Mouse (Mus musculus): Measurements from ENCODE around the gene Bin2.

DNA sequence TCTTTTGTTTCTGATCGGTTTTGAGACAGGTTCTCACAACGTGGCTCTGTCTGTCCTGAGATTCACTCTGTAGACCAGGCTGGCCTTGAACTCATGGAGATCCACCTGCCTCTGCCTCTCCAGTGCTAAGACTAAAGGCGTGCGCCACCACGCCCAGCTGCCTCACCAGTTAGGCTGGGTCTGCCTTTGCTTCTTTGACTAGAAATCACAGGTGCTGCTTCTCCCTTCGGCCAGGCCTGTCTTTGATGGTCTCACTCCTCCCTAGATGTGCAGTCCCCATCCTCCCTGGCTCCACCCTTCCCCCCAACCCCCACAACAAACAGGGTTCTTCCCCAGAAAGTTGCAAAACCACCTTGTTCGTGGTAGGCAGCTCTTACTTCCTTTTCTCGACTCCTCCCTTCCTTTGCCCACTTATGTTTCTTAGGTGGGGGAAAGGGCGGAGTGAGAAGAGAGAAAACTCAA lies 4.5 kb downstream of the Bin2 start:
- TF ChIP-seq CTCF (conservative IDR thresholded peaks at IDR 0.05; ENCODE audit: low read length) (no peak), POU5F1 (IDR thresholded peaks at IDR 0.05; ENCODE audit: borderline replicate concordance, low read length) (no peak)

Data from E14TG2a.4 (cell line).